Mouse (Mus musculus) frontal cortex, postnatal 10 days (tissue): ENCODE measurements around the gene Trpm8.

Experiments
- DNase-seq, 2 experiments: peaks; one replicate each; pipeline ENCODE4 v3.0.0; 2022; ENCODE audit warnings: low spot score in 2 of 2, mixed read lengths in 1 of 2

Trpm8 gene

DNA sequence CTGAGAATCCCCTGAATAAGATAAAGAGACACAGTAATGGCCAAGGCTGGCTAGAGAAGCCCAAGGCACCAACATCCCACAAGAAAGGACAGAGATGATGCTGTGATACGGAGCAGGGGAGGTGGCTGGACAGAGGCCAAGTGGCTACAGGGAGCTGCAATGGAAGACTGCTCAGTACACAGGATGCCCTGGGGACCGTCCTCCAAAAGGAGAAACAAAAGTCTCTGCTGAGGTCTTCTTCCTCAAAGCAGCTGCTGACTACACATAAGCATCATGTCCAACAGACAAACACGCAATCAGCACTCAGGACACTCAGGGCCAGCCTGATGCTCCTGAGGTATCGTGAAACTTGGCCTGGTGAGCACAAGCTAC, 12.6 kb upstream of the Trpm8 start:
- DNase-seq = no peak

DNA sequence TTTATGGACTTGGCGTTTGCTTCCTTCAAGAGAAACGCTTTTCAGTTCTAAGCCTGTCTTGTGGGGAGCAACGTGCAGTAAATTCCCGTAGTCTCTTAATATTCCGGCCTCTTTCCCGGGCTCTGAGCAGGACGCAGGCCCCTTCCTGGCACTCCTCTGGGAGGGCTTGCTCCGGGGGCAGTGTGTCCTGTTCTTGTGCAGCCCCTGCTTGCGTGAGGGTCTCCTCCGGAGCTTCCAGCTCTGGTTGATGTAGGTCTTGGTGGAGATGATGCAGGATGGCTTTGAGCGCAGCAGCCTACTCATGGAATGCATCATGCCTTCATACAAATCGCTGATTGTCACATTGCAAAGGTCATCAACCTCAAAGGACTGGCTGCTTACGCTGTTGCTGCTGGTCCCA, 11.3 kb upstream of the Trpm8 start:
- DNase-seq = no peak

GRCm38 (mm10) chr1:88267489-88267888, 10.0 kb upstream of the Trpm8 start:
- no peak for DNase-seq

DNA sequence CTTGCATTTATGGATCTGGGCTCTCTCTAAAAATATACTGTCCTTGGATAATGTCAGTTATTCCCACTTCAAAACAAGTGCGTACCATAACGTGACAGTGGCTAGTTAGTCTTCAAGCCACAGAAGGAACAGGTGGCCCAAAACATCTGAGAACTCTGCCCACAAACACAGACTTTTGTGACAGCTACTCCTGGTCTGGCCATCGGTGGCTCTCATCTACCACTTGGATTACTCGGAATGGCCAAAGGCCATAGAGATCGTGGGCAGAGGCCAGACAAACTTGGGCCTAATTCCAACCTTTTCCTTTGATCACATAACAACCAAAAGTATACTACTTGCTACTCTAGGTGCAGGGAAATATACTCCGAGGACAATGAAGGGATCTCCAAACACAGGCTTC, 9.4 kb upstream of the Trpm8 start:
- no peak for DNase-seq

GRCm38 (mm10) chr1:88269539-88270309, 7.7 kb upstream of the Trpm8 start:
- DNase-seq = no peak

DNA sequence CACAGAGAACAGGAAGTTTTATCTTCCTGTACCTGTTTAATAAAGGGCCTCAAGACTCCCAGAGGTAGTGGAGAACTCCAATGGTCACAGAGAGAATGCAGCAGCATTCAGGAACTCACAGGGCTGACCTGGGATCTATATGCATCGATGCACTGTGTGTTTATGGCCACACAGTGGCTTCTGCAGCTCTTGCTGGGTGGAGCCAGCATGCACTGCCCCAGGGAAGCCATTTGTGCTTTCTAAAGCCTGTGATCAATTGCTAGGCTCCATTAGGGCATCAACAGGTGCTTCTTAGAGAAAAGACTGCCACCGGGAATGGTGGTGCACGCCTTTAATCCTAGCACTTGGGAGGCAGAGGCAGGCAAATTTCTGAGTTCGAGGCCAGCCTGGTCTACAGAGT, 4.6 kb upstream of the Trpm8 start:
- no peak for DNase-seq

GRCm38 (mm10) chr1:88273326-88273725, 4.1 kb upstream of the Trpm8 start:
- DNase-seq = peak; percentile 7 to 11

GRCm38 (mm10) chr1:88273832-88274231, 3.6 kb upstream of the Trpm8 start:
- peak in 1 of 2 experiments; percentile 3 for DNase-seq

DNA sequence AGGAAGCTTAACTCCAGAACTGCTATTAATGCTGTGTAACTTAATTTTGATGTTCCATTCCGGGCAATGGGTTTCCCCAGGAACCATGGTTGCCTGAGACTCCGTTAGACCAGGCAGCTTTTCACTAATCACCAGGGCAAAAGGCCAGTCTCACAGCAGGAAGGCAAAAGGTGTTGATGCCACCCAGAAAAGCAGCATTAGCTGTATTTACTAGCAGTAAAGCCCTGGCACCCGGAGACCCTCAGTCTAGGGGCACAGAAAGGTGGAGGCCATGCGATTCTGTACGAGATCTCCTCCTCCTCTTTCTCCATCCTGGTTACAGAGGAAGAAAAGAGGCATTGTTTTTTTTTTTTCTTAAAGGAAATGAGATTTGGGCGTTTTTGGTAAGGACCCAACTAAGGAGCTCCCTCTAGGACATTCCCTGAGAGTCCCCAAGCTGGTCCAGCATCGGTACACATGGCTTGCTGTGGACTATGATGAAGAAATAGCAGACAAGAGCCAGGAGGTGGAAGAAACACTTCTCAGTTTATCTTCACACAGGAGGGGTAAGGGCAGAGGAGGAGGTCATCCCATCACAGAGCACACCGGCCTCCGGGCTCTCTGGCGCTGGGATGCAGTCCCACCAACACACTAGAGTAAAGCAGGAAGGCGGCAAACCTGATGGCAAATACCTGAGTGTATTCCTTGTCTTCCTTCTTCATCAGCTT, 2.9 kb upstream of the Trpm8 start:
- peak in 1 of 2 experiments; percentile 12 for DNase-seq

DNA sequence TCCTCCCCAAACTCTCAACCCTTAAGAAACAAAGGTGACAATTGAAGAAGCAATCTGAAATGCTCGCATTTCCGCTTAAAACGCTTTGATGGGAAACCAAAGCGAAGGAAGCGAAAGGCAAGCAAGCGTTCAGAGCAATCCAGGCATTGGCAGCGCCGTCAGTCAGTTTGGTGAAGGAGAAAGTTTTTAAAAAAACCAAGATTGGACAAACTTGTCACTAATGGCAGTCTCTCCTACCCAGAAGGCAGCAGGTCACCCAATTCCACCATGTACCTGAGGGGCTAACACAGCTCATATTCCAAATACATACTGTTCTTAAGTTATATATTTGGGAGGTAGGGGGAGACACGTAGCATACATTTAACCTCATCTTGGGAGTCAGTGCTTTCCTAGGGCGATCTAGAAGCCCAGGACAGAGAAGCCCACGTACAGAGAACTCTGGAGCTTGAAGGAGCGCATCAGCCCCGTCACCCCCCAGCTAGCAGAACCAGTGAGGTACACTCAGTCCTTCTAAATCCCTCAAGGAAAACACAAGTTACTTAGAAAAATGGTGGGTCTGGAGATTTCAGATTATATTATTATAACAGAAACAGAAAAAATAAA, 2.3 kb upstream of the Trpm8 start:
- no peak for DNase-seq

DNA sequence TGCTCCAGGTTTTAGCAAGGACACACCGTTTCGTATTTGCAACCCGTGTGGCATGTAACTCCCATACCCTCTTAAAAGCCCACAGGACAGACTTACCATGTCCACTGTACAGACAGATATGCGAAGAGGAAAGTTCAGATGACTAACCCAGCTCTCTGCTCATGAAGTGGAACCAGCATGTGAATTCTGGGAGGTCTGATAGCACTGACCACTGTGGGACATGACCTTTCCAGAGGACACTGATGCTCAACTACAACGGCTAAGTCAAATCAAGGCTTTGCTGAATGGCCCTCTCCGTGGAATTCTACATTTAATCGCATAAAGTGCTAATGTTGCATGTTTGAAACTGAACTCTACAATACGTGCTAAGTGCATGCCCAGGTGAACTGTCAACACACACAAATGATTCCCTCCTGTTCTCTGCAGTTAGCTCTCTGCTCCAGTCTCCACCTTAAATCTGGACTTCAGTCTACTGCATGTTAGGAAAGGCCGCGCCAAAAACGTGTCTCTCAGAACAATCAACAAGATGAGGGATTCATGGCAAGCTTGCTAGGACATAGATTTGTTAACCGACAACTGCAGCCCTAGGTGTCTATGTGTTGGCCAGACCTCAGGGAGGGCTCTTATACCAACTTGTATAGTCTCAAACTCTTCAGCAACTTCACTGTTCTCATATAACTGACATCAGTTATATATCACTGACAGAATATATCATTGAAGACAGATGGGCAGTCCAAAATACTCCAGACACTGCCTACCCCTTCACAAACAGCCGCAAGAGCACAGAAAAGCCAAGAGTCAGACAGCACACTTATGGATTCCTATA, 1.6 kb upstream of the Trpm8 start:
- DNase-seq = peak in 1 of 2 experiments; percentile 17

- no peak for DNase-seq
Observed at GRCm38 (mm10) chr1:88276524-88277097, 850 bp upstream of the Trpm8 start.

DNA sequence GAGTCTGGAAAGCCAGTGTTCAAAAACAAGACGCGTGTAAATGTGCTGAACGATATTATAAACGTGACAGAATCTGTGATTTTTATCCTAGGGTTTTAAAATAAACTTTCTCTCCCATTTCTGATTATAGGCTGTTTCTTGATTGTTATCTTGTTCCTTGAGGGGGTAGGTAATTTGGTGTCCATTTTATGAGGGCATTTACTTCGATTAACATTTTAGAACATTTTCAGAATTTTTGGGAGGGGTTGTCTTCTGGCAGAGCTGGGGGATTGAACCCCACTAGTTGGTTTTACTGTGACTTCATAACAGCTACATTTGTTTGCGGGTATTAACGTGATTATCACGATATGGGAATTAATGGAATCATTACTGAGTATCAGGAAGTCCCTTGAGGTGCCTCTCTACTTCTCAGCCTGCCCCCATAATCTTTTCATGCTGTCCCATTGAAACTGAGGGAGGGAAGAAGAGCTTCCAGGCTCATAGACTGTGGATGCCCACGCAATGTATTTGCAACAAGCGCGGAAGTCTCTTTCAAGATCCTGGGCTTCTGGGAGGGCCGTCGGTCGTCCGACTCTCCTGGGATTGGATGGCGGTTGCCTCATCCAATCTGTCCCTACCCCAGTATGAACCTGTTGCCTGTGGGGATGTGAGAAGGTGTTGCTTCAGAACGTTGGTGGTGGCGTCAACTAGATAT, 504 bp downstream of the Trpm8 start:
- DNase-seq = no peak

DNA sequence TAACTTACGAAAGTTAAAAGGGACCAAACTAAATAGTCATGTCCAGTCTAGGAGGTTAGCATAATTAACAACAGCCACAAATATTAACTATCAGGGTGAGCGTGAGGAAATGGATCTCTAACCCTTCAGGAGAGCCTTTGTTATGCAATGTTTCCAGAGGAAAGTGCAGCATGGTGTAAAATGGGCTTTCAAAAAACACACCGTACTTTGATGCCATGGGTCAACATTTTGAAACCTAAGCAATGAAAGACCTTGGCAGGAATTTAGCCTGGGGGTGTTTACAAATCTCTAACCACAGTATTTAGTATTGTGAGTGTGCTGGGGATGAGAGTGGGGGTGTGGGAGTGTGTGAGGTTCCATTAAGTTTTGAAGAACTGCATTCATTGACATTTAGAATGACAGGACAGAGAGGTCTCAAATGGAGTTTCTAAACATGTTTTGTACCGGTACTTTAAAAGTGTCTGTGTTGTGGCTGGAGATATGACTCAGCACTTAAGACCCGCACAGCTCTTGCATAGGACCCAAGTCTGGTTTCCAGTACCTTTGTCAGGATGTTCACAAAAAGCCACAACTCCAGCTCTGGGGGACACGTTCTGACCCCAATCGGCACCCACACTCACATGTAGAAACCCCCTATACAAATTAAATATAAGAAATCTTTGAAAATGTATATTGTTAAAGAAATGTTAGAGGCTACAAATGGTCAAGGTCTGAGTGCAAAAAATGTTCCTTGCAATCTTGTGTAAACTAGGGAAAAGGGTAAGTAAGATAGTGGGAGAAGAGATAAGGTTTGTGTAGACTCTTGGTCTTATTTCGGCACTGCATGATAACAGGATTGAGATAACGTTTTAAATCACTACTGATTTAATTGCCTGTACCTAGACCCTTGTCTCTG, 1.9 kb downstream of the Trpm8 start:
- DNase-seq = no peak

- DNase-seq = no peak
Observed at GRCm38 (mm10) chr1:88280006-88280690, 2.7 kb downstream of the Trpm8 start.

DNA sequence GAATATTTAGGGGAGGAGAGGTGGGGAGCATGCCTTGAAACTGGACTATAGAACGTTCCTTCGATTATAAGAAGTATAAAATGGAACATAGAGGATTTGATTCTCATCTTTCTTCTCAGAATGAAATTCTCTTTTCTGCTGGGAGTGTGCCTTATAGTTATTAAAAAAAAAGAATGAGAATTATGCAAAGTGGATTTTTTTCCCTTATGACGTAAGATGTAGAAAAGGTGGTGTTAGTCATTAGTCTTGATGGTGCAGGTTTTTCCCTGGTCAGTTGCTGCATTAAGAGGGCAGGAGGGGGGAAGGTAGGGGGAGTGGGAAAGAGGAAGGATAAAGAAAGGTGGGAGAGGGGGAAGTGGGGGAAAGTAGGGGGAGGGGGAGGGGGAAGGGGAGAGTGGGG, 4.8 kb downstream of the Trpm8 start:
- DNase-seq = no peak

- DNase-seq = no peak
Observed at GRCm38 (mm10) chr1:88283376-88284227, 6.1 kb downstream of the Trpm8 start.

DNA sequence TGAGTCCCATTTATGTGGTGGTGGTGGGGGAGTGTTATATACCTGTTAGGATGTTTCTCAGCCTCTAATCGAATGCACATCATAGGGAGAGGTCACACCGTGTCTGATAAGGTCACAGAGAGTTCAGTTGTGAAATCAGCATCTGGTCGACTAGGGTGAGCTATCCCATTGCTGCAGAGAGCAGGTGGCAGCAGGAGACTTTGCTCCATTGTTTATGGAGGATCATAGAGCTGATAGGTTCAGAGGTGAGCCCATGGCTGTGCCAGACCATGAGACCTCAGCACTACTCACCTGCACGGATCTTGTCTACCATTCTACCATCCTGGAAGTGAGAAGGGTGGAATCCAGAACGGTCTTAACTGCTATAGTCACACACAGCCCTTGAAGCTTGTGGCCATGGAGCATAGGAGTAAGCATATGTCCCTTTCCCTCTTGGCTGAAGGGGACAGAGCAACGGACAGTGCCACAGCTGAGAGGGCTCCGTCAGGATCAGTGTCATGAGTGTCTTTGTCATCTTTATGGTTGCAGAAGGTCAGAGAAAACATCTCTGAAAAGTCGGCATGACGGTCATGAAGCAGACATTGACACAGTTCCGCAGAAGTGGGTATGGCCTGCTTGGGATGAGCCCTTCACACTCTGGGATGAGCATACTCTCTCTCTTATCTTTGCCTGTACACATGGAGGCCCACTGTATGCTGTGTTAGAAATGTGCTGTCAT, 6.9 kb downstream of the Trpm8 start:
- DNase-seq = no peak
